Mouse (Mus musculus) thymus, adult 18-20 months (tissue): Measurements from ENCODE around the gene Thegl.
"Not testable (repeated sequence)": the region's sequence is repeated elsewhere in the genome, so short reads cannot be mapped to it uniquely, and the experiment has no call there.

Experiments used
- DNase-seq, 2 experiments: peaks; one replicate each; pipeline ENCODE4 v3.0.0; 2022; ENCODE audit warnings: mixed read lengths in 2 of 2

The Thegl gene

DNA sequence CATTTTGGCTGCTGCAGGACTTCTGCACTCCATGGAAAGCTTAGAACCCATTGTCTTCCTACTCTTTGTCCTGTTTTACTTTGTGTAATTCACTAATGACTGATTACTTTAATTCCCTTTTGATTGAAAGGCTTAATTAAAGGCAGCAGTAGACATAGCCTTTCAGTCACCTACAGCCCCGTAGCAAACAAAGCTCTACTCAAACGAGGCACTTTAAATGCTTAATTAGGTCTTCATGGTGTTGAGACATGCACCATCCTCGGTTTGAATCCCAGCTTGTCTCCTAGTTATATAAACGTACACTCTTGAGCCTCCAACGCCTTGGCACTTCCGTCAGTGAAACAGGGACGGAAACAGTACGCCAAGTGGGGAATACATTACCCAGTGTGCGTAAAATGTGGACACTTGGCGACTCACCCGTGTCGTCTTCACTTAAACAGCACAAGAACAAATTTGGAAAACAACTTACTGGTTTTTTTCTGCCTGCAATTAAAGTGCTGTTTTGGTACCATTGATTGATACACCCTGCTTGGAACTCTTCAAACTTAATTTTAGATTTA, 41.1 kb downstream of the Thegl start:
- DNase-seq: no peak

DNA sequence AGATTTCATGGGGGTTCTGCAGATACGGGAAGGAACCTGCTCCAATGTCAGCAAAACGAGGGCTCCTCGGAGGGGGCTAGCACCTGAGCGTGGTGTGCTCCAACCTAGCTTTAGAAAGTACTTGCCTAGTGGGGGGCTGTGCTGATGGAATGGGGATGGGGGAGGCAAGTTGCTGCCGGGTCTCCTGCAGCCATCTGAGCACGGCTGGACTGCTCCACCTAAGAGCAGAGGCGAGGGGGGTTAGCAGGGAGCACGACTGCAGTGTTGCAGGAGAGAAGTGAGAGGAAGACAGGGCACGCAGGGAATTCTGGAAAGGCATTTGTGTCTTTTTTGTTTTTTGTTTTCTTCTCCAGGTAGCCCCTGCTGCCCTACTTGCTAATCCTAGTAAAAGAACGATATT, 44.5 kb downstream of the Thegl start:
- no peak for DNase-seq

DNA sequence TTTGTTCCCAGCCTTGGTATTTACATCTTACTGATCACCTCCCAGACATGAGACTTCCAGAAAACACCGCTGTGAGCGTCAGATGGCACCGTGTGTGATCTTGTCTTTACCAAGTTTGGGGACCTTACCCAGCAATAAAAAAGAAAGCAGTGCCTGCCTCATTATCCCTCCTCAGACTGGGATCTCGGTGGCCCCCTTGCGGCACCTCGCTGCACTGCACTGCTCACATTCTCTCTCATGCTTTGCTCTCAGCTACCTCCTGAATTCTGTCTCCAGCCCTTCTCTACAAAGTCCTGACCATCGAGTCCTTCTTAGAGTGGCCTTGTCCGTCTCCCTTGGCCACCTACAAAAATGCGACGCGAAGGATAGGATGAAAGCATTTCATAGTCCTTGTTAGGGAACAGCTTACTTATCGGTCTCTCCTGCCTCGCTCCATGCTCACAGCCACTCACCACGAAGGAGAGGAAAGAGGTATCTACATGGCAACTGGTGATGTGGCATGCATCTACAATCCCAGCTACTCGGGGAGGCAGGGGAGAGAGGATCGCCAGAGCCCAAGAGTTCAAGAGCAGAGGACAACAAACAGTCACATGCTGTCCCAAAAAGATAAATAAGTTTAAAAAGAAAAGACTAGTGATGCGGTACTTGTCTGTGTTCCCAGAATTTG, 45.7 kb downstream of the Thegl start:
- DNase-seq: peak; percentile 26 to 34

DNA sequence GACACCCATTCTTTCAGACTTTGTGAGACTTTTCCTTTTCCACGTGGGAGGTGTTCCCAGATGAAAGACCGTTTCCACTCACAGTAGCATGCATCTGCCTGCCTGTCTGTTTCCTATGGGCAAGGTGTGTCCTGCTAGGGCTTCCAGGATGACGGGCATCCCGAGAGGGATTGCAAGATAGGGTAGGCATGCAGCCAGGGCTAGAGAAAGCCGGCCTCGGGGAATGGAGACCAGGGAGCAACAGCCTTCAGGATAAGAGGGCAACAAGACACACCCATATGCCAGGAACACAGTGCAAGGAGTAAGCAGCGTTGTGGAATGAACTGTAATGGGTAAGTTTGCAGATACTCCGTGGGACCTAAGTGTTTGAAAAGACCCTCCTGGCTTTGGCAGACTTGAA, 51.5 kb downstream of the Thegl start:
- DNase-seq: no peak

DNA sequence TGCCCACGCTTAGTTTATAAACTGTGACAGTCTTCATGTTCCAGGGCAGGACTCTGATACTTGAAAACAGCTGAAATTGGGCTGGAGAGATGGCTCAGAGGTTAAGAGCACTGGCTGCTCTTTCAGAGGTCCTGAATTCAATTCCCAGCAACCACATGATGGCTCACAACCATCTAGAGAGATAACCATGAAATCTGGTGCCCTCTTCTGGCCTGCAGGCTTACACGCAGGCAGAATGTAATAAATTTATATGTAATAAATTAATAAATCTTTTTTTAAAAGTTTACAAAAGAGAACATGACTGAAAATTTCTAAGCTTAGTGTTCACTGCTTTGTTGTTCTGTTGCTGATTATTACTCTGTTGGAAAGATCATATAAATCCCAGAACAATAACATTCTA, 55.2 kb downstream of the Thegl start:
- no peak for DNase-seq

DNA sequence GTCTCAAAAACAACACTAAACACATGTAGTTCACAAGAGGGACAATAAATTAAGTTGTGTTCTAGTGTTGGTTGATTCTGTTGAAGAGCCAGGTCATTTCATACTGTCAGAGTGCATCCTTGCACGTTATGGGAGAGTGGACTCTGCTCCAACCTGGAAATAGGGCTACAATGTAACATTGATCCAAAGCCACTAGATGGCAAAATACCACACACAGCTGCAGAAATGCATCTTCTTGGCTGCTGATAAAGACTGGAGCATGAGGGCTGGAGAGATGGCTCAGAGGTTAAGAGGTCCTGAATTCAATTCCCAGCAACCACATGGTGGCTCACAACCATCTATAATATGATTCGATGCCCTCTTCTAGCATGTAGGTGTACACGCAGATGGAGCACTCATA, 55.8 kb downstream of the Thegl start:
- no peak for DNase-seq

DNA sequence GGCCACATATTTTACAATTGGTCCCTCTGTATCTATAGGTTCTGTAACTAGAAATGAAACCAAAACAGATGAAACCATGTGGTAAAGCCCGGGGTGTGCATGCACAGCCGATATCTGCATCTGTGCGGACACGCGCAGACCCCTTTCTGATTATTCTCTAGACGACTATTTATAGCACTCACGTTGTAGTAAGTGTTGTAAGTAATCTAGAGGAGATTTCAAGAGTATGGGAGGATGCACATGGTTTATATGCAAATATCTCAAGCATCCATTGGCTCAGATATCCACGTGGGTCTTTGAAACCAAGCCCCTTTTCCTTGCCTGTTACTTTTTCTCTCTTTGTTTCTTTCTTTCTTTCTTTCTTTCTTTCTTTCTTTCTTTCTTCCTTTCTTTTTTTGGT, 58.0 kb downstream of the Thegl start:
- DNase-seq: no peak

DNA sequence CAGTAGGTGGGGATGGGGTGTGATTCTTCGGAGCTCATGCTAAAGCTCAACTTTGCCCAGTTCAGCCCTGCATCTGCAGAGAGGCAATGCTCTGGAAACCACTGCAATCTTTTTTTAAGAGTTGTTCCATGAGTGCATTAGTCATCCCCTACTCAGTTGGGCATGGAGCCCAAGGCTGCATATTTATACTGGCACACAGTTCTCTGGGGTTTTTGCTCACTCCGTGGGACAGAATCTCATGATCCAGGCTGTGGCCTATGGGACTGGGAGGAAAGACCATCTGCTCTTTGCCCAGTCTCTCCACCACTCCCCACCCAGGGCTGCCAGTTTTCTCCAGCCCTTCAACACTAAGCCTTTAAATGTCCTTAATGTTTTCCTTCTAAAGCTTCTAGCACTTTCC, 59.1 kb downstream of the Thegl start:
- DNase-seq: no peak

DNA sequence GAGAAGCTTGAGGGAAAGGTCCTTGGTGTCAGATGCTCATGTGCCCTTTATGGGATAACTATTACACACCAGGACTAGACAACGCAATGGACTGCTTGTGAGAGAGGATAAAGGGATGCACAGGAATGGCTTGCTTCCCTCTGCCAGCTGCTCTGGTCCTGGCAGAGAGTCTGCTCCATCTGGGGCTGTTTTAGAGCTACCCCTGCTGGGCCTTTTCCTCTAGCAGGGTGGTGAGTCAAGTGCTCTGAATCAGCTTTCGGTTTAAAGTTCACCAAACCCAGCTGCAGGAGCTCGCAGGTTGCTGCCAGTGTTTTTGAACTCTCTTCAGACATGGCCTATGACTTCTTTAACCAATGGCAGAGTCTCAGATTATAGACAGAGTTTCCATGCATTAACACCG, 60.1 kb downstream of the Thegl start:
- no peak for DNase-seq

DNA sequence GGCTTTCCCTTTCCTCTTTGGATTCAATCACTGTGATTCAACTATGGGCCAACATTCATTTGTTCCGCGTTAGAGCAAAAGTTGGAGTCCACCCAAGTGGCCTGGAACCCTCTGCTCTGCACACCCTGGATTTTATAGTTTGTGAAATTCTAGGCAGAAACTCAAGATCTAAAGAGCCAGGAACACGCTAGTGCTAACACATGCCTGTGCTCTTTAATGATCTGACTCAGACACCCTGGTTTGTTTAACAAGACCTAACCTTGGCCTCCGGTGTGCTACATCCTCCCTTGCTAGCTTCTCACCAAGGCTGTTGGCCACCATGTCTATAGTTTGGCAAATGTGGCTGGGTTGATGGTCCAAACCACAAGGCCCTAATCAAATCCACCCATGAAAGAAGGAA, 64.9 kb downstream of the Thegl start:
- DNase-seq: no peak

DNA sequence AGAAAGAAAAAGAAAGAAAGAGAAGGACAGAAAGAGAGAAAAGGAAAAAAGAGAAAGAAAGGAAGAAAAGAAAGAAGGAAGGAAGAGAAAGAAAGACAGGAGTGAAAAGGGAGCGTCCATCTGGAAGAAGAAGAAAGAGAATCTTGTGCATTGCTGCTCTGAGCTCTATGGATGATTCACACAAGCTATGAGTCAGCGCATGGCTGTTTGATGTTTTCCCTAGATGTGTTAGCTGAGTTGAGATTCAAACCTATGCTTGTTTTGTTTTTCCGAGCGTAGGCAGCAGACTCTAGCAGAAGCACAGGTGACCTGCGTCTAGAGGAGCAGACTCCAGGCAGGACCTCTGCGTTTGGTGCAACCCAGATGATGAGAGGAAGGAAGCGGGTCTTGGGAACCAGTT, 66.9 kb downstream of the Thegl start:
- no peak for DNase-seq

DNA sequence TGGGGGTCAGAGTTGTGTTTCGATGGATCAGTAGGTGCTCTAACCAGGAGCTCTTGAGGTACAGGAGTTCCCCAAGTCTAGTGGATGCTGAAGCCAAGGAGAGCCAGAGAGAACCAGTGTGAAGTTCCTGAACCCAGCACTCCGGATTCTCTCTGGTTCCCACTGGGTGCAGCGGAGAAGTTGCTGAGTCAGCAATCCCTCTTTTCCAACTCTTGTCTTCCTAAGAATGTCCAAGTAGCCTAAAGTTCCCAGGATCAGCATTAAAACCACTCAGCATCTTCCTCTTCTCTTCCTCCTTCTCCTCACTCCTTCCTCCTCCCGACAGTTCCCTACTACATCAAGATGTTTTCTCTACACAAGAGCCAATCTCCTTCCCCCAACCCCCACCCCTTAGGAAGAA, 68.6 kb downstream of the Thegl start:
- DNase-seq: no peak

DNA sequence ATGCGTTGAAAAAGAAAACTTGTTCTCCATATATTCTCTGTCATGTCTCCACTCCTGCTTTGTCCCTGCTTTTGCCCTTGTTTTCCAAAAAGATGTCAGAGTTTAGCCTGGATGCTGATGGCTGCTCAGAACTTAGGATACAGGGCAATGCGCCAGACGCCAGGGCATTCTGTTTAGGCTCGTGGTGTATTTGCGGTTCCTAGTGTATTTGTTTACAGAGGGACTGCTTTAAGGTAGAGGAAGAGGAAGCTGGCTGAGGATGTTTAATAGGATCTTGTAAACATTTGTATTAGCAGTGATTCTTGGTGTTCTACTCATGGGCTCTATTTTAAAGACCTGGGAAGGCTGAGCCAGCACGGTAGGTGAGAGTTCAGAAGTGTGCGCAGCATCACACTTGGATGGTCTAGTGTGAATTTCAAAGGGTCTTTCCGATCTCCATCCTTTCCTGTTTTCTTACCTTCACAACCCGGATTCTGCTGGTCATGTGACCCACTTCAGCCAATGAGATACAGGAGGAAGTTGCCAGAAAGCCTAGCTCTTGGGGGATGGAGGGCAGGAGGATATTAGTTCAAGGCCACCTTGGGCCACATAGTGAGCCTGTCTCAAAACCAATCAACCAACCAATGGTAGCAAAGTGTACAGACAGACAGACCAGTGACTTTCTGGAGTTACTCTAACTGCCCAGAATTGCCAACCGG, 70.1 kb downstream of the Thegl start:
- no peak for DNase-seq

DNA sequence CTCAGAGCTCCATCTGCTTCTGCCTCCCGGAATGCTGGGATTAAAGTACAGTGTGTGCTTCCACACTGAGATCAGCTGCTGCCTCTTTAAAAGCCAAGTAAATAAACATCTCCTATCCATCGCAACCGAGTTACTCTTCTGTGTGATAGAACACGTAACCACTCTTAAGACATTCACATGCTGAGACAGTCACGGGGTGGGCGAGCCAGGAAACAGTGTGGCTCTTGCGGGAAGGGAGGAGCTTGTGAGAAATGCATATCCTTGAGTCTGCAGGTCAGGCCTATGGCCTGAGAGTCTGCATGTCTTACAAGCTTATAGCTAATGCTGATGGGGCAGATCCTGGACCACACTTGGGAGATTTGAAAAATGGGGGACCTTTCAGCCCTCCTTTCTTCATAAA, 70.7 kb downstream of the Thegl start:
- DNase-seq: no peak

DNA sequence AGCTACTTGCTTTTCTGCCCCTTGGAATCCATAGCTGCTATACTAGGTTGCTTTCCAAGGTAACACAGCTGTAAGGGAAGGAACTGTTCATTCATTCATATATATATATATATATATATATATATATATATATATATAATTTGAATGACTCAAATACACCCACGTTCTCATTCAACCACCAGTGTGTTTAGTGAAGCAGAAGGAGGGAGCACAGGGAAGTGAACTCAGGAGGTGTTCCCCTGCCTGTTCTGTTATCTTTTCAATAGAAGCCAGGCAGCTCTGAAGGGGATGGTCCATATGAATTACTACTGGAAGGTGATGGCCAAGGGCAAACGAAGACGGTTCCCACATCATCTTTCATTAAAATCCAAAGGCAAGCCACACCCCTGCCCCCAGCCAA, 71.3 kb downstream of the Thegl start:
- no peak for DNase-seq

DNA sequence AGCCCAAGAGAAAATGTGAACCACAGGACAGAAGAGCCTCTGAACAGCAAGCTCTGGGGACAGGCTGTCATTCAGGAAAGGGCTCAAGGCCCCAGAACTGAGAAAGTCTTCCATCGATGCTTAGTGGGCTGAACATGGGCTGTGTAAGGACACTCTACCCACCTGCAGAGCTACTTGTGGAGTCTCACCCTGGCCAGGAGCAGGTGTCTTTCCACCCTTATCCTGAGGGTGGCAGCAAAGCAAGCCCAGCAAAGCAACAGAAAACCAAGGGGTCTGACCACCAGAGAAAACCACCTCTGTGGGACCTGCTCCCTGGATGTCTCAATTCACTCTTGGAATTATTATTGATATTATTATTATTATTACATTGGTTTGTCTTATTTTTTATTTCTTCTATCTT, 73.5 kb downstream of the Thegl start:
- DNase-seq: peak in 1 of 2 experiments; percentile 16

DNA sequence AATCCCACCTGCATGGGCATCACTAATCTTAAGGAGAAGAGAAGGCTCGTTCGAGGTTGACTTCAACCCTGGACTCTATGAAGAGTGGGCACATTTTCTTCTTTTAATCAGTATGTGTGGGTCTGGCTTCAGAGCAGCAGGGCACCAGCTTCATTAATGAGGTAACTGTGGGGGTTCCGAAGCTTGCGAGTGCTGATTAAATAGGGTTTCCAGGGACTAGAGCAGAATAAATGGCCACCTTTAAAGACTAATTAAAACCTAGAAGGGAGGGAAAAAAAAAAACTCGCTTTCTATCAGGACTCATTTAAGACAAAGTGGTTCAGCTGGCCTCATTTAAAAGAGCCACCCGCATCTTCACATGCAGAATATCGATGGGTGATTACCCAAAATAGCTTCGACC, 74.1 kb downstream of the Thegl start:
- no peak for DNase-seq

DNA sequence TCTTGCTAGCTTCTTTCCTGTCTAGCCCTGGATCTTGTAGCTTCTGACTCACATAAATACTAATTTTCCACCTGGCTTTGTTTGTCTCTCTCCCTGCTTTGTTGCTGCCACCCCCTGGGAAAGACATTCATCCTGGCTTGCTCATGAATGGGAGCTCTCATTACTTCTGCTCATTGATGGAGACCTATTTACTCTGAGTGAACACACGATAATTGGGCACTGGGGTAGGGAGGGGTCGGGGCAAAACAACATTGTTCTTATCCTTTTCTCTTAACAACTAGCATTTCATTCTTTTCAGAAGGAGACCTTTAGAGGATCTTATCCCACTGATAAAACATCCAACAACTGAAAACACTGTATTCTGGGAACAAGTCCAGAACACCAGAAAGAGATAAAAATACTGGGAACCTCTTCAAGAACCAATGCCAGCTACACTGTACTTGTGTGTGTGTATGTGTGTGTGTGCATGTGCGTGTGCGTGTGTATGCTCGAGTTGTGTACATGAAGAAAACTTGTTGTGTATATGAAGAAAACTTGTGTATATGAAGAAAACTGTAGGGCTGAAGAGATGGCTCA, 74.8 kb downstream of the Thegl start:
- DNase-seq: no peak

DNA sequence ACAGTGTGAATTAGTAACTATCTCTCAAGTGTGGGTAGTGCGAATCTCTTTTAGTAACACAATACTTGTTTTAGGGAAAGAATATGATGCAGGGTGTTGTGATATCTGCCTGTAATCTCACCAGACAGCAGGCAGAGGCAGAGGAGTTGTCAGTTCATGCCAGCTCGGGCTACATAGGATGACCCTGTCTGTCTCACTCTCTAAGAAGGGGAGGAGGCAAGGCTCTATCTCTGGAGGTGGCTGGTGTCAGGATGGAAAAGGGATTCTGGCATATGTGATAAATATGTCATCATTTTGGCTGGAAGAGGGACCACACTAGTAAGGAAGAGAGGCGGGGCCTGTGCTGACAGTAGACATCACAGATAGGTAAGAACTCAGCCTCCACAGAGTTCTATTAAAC, 76.1 kb downstream of the Thegl start:
- DNase-seq: no peak

DNA sequence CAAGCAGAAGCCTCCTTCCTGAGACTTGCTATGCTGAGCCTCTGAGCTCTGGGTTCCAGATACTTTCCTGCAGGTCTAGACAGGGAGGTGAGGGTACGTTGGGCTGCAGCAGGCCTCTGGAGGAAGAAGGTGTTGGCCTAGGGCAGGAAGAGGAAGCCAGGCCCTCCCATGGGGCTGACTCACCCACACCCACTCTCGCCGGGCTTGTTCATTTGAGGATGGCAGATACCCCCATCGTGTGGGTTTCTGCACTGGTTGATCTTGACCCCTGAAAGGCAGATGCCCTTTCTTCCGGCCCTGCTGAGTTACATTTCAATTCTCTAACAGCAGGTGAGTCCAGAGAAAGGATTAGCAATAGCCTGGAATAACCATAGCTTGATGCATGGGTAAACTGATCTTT, 76.7 kb downstream of the Thegl start:
- DNase-seq: no peak

DNA sequence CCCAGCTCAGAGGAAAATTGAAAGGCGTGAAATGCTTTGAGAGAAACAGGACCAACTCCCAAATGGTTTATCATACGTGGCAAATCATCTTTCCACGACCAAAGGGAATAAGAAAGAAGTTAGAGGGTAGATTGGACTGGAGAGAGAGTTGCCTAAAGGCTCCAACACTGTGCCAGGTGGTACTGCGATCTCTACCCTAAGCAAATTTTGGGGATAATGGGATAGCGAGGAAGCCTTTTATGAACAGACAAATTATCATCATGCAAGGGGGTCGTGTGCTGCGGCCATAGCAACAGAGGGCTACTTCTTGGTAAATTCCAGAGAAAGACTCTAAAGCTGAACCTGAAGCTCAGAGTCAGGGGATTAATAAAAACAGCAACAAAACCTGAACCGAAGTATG, 78.1 kb downstream of the Thegl start:
- no peak for DNase-seq

DNA sequence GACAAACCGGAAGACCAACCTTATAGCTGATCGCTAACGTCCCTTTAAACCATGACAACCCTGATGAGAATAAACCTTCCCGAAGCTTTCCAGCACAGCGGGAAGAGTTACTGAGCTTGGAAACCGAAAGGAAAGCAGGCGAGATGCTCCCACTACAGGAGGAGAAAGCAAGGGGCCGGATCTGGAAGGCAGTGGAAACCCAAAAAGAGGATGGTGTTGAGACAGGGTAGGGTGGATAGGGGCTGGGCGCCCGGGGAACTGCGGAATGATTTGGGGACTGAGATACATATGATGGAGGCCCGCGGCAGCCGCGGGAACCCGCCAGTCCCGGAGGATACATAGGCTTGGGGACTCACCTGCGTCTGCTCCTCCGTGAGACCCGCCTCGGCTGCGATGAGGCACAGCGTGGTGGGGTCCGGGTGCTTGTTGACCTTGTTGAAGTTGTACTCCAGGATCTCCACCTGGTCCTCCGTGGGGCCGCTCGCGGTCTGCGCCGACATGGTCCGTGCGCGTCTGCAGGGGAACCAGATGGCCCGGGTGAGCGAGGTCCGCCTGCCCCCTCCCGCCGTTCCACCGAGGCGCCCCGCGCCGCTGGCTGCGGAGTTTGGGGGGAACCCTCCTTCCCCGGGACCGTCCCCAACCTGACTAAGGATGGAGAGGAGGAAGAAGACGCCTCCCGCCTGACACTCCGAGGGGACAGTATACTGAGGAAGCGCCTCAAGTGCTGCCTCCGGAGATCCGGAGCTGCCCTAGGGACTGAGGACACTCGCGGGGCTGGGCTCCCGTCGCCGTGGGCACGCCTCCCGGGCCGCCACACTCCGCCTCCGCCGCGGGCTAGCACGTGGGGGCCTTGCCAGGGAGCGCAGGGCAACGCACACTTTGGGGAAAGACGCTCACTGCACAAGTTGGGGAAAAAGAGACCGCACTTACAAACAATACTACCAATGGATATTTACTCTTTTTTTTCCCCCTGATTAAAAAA, 79.0 kb downstream of the Thegl start:
- peak; percentile 25 to 34 for DNase-seq

DNA sequence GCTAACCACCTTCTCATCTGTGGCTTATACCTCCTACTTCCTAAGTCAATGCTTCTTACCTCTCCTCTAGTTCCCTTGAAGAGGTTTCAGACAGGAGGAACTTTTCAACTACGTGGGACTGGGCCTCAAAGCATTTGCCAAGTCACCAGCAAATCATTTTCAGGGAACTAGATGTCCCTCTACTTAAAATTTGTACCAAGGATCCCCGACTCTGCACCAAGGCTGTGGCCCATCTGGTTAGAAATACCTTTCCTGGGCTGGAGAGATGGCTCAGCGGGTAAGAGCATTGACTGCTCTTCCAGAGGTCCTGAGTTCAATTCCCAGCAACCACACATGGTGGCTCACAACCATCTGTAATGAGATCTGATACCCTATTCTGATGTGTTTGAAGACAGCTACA, 80.4 kb downstream of the Thegl start:
- DNase-seq: not testable (repeated sequence)
